Mouse (Mus musculus): ENCODE data around the gene Arhgap21. TPM values are rescaled to one million over a fixed set of nuclear protein-coding genes. Genes with fewer than 3 reads are reported as not detected.

The Arhgap21 gene
- polyA plus RNA-seq, 1 experiment from 2014 or later, result 6.5 TPM

DNA sequence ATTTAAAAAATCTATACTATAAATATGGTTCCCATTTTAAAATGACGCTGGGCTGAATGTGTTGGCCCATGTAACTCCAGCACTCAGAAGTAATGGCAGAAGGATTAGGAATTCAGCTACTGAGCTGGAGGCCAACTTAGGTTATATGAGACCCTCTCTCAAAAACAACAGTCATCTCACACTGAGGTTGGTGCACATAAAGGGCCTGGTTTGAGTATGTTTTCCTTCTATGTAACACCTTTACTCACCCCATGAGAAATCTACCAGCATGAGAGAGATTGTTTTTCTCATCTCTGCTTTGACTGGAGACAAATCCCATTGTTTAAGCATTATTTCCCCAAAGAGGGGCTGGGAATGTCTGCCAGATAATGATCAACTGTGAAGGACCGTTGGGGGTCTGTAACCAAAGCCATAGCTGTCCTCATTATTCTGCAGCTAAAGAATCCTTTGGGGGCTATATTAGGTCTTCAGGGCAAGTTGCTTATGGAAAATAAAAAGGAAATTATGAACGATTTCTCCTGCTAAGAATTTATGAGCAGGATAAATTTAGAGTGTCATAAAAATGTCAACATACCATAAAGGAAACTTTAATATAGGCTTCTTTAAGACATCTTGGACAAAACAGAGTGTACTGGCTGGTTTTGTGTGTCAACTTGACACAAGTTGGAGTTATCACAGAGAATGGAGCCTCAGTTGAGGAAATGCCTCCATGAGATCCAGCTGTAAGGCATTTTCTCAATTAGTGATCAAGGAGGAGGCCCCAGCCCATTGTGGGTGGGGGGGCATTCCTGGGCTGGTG is 136.9 kb downstream of the Arhgap21 start:
- no peaks in the 10 kb centered on the region for H3K4me1 ChIP-seq (replicated peaks; ENCODE audit: control insufficient read depth, insufficient read depth, low read length)

DNA sequence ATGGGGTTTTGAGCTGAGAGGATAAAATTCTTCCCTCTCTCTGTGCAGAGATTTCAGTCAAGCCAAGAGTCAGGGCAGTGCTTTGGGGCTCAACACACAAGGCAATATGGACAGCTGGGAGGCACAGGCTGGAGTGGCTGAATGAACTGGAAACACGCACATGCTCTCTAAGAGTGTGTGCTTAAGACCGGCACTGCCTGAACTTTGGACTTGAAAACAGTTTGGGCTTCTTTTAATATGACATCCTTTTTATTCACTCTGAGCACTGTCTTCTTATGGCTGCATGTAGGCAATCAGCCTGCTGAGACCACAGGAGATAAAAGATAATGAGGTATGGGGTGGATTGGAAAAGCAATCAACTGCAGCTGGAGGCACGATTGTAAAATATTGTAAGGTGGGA is 137.8 kb downstream of the Arhgap21 start:
- Histone ChIP-seq H3K4me1 (replicated peaks; ENCODE audit: control insufficient read depth, insufficient read depth, low read length) (no peaks in the 10 kb centered on the region), H3K27me3 (replicated peaks; ENCODE audit: control insufficient read depth, insufficient read depth, low read length) (no peaks in the 10 kb centered on the region), H3K9ac (ENCODE audit: low read depth, low read length) (no peak overlapping the region), H3K27ac (ENCODE audit: low read depth, low read length) (no peak overlapping the region), H3K36me3 (ENCODE audit: control insufficient read depth, insufficient read depth) (no peaks in the 10 kb centered on the region), H3K9me3 (ENCODE audit: control insufficient read depth) (no peaks in the 10 kb centered on the region), H3K4me3 (ENCODE audit: low read depth, low read length) (no peak overlapping the region), H3K4me2 (replicated peaks; ENCODE audit: low read depth) (no peak overlapping the region)
- no peak for TF ChIP-seq CTCF (IDR thresholded peaks at IDR 0.05; ENCODE audit: low read depth)
- no peak for ATAC-seq
- 37% methylated on average over 3 of the region's 3 CpGs for WGBS

More for the DNA sequence above, 136.9 kb downstream of the Arhgap21 start:
- Histone ChIP-seq H3K27me3 (replicated peaks; ENCODE audit: control insufficient read depth, insufficient read depth, low read length) (no peaks in the 10 kb centered on the region), H3K36me3 (ENCODE audit: control insufficient read depth, insufficient read depth) (no peaks in the 10 kb centered on the region), H3K4me3 (ENCODE audit: low read depth, low read length) (no peak overlapping the region), H3K27ac (ENCODE audit: low read depth, low read length) (no peak overlapping the region), H3K9me3 (ENCODE audit: control insufficient read depth) (no peaks in the 10 kb centered on the region), H3K4me2 (replicated peaks; ENCODE audit: low read depth) (no peak overlapping the region), H3K9ac (ENCODE audit: low read depth, low read length) (no peak overlapping the region)
- no peak for ATAC-seq
- no peak for TF ChIP-seq CTCF (IDR thresholded peaks at IDR 0.05; ENCODE audit: low read depth)
- 64% methylated on average over 3 of the region's 3 CpGs for WGBS

DNA sequence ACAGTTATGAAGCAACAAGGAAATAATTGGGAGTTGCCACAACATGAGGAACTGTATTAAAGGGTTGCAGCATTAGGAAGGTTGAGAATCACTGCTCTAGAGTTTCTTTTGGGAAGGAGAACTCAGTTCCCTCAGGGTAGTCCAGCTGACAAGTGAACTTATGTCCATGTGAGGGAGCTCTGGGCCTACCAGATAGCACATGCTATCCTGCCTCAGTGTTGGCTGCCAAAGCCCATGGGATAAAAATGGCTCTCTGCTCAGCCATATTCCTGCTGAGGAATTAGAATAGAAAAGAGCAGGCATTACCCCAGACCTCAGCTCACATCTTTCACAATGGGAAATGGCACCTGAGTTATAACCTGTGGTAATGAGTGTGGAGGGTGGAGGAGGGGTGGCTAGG is 142.4 kb downstream of the Arhgap21 start:
- no peak overlapping the region for H3K27ac ChIP-seq (ENCODE audit: low read depth, low read length)
- H3K4me1 ChIP-seq (replicated peaks; ENCODE audit: control insufficient read depth, insufficient read depth, low read length), result no peaks in the 10 kb centered on the region
- no peak for TF ChIP-seq CTCF (IDR thresholded peaks at IDR 0.05; ENCODE audit: low read depth)
- H3K9ac ChIP-seq (ENCODE audit: low read depth, low read length), result no peak overlapping the region
- H3K9me3 ChIP-seq (ENCODE audit: control insufficient read depth), result no peaks in the 10 kb centered on the region
- no peaks in the 10 kb centered on the region for H3K36me3 ChIP-seq (ENCODE audit: control insufficient read depth, insufficient read depth)
- ATAC-seq, result no peak
- no peak overlapping the region for H3K4me3 ChIP-seq (ENCODE audit: low read depth, low read length)
- H3K4me2 ChIP-seq (replicated peaks; ENCODE audit: low read depth), result no peak overlapping the region
- H3K27me3 ChIP-seq (replicated peaks; ENCODE audit: control insufficient read depth, insufficient read depth, low read length), result no peaks in the 10 kb centered on the region

DNA sequence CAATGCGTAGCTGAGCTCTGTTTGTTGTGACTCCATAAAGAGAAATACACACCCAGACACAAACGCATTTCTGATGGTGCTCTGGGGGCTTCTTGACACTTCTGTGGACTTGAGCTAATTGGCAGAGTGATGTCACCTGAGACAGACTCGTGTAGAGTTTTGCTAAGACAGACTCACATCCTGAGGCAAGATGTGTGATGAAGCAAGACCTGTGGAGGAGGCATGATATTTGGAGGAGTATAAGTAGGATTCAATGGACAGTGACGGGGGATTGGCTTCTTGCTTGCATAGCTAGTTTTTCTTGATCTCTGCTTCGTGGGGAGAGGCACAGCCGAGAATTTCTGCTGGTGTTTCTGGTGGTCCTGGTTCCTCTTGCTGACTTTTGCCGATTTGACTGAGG is 150.5 kb downstream of the Arhgap21 start:
- ATAC-seq, result no peak
- Histone ChIP-seq H3K27me3 (replicated peaks; ENCODE audit: control insufficient read depth, insufficient read depth, low read length) (no peaks in the 10 kb centered on the region), H3K36me3 (ENCODE audit: control insufficient read depth, insufficient read depth) (no peaks in the 10 kb centered on the region), H3K27ac (ENCODE audit: low read depth, low read length) (no peak overlapping the region), H3K4me3 (ENCODE audit: low read depth, low read length) (no peak overlapping the region), H3K4me1 (replicated peaks; ENCODE audit: control insufficient read depth, insufficient read depth, low read length) (no peaks in the 10 kb centered on the region), H3K9ac (ENCODE audit: low read depth, low read length) (no peak overlapping the region), H3K9me3 (ENCODE audit: control insufficient read depth) (no peaks in the 10 kb centered on the region), H3K4me2 (replicated peaks; ENCODE audit: low read depth) (no peak overlapping the region)
- WGBS, result 83% methylated on average over 7 of the region's 7 CpGs
- TF ChIP-seq CTCF (IDR thresholded peaks at IDR 0.05; ENCODE audit: low read depth), result no peak

DNA sequence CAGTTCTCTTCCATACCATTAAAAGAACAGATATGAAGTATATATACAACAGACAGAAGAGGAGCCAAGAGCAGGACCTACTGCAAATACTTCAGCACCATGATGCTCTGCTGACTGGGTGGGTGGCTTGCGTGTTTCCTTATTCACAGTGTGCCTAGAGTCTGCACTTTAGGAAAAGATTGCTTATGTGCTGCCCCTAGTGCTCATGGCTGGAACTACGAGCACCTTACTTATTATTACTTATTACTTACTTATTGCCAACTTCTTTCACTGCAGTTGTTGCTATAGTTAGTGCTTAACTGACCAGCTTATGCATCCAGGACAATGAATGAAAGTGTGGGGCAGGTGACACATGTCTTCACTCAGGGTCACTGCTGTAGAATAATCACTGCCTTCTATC is 154.7 kb downstream of the Arhgap21 start:
- Histone ChIP-seq H3K9me3 (ENCODE audit: control insufficient read depth) (no peaks in the 10 kb centered on the region), H3K36me3 (ENCODE audit: control insufficient read depth, insufficient read depth) (peaks cover 3% of the 10 kb centered on the region; the same call in 1 of the 2 replicates), H3K4me3 (ENCODE audit: low read depth, low read length) (no peak overlapping the region), H3K27me3 (replicated peaks; ENCODE audit: control insufficient read depth, insufficient read depth, low read length) (no peaks in the 10 kb centered on the region), H3K27ac (ENCODE audit: low read depth, low read length) (no peak overlapping the region), H3K4me2 (replicated peaks; ENCODE audit: low read depth) (no peak overlapping the region), H3K4me1 (replicated peaks; ENCODE audit: control insufficient read depth, insufficient read depth, low read length) (no peaks in the 10 kb centered on the region), H3K9ac (ENCODE audit: low read depth, low read length) (no peak overlapping the region)
- peak; percentile 64 for TF ChIP-seq CTCF (IDR thresholded peaks at IDR 0.05; ENCODE audit: low read depth)
- ATAC-seq, result no peak
- 84% methylated on average over 2 of the region's 2 CpGs for WGBS

DNA sequence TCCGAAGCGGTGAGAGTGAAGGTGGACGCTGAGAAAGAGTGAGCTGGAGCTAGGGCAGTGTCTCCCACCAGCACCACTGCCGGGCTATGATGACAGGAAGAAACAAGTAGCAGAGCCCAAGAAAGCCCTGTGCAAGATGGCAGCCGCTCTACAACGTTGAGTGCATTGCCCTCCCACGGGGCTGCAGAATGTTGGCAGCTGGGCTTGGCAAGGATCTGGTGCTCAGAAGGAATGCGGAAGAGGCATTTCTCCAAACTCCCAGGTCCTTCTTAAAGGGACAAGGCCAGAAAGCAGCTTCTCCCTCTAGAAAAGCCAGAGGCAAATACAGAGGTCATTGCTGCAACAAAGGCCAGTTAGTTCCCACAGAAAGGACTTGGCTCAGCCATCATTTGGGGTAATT is 157.2 kb downstream of the Arhgap21 start:
- Histone ChIP-seq H3K4me1 (replicated peaks; ENCODE audit: control insufficient read depth, insufficient read depth, low read length) (no peaks in the 10 kb centered on the region), H3K9me3 (ENCODE audit: control insufficient read depth) (no peaks in the 10 kb centered on the region), H3K27ac (ENCODE audit: low read depth, low read length) (no peak overlapping the region), H3K27me3 (replicated peaks; ENCODE audit: control insufficient read depth, insufficient read depth, low read length) (no peaks in the 10 kb centered on the region), H3K4me3 (ENCODE audit: low read depth, low read length) (no peak overlapping the region), H3K36me3 (ENCODE audit: control insufficient read depth, insufficient read depth) (peaks cover 28% of the 10 kb centered on the region), H3K4me2 (replicated peaks; ENCODE audit: low read depth) (no peak overlapping the region), H3K9ac (ENCODE audit: low read depth, low read length) (no peak overlapping the region)
- no peak for TF ChIP-seq CTCF (IDR thresholded peaks at IDR 0.05; ENCODE audit: low read depth)
- ATAC-seq, result no peak
- WGBS, result 84% methylated on average over 8 of the region's 8 CpGs
